Mouse (Mus musculus): ENCODE results near the gene Arpp19. TPM values are rescaled to one million over a fixed set of nuclear protein-coding genes. Genes with fewer than 3 reads are reported as not detected.
A peak's percentile ranks its signal among the peaks of the same experiment; 100 is the strongest.

Arpp19 gene
- 467 and 471 TPM in 2 replicates for polyA plus RNA-seq (2015; fragmentation: Nextera tagmentation; extraction: Ambion mirVana)

GRCm38 (mm10) chr9:75037451-75038356 is at the start of gene Arpp19:
Gene Arpp19, plus strand, starts transcription at chr9:75037614.
- DNase-seq (ENCODE audit: low spot score): peak; percentile 90

- DNase-seq (ENCODE audit: low spot score): no peak
Observed at GRCm38 (mm10) chr9:74988893-74989460, 48.4 kb upstream of the Arpp19 start.

GRCm38 (mm10) chr9:74989990-74990389 is 47.4 kb upstream of the Arpp19 start:
- no peak for DNase-seq (ENCODE audit: low spot score)

- DNase-seq (ENCODE audit: low spot score): no peak
Observed at GRCm38 (mm10) chr9:74994611-74995257, 42.7 kb upstream of the Arpp19 start.

- DNase-seq (ENCODE audit: low spot score): no peak
Observed at GRCm38 (mm10) chr9:74996349-74996748, 41.1 kb upstream of the Arpp19 start.

GRCm38 (mm10) chr9:74997976-74998375 is 39.4 kb upstream of the Arpp19 start:
- DNase-seq (ENCODE audit: low spot score): no peak

- no peak for DNase-seq (ENCODE audit: low spot score)
Observed at GRCm38 (mm10) chr9:75001006-75001405, 36.4 kb upstream of the Arpp19 start.

- no peak for DNase-seq (ENCODE audit: low spot score)
Observed at GRCm38 (mm10) chr9:75001611-75002204, 35.7 kb upstream of the Arpp19 start.

- no peak for DNase-seq (ENCODE audit: low spot score)
Observed at GRCm38 (mm10) chr9:75002262-75002661, 35.2 kb upstream of the Arpp19 start.

- DNase-seq (ENCODE audit: low spot score): no peak
Observed at GRCm38 (mm10) chr9:75004203-75004602, 33.2 kb upstream of the Arpp19 start.

GRCm38 (mm10) chr9:75016591-75016990 is 20.8 kb upstream of the Arpp19 start:
- DNase-seq (ENCODE audit: low spot score): no peak

- DNase-seq (ENCODE audit: low spot score): no peak
Observed at GRCm38 (mm10) chr9:75019181-75019580, 18.2 kb upstream of the Arpp19 start.

GRCm38 (mm10) chr9:75019592-75019991 is 17.8 kb upstream of the Arpp19 start:
- DNase-seq (ENCODE audit: low spot score): no peak

GRCm38 (mm10) chr9:75020561-75020960 is 16.9 kb upstream of the Arpp19 start:
- DNase-seq (ENCODE audit: low spot score): no peak

- no peak for DNase-seq (ENCODE audit: low spot score)
Observed at GRCm38 (mm10) chr9:75022546-75022945, 14.9 kb upstream of the Arpp19 start.

GRCm38 (mm10) chr9:75023150-75023894 is 14.1 kb upstream of the Arpp19 start:
- DNase-seq (ENCODE audit: low spot score): no peak

- no peak for DNase-seq (ENCODE audit: low spot score)
Observed at GRCm38 (mm10) chr9:75024089-75024488, 13.3 kb upstream of the Arpp19 start.

GRCm38 (mm10) chr9:75025689-75026088 is 11.7 kb upstream of the Arpp19 start:
- peak; percentile 43 for DNase-seq (ENCODE audit: low spot score)

- no peak for DNase-seq (ENCODE audit: low spot score)
Observed at GRCm38 (mm10) chr9:75032408-75032807, 5.0 kb upstream of the Arpp19 start.

- peak; percentile 37 for DNase-seq (ENCODE audit: low spot score)
Observed at GRCm38 (mm10) chr9:75033141-75033540, 4.3 kb upstream of the Arpp19 start.

GRCm38 (mm10) chr9:75034691-75035090 is 2.7 kb upstream of the Arpp19 start:
- no peak for DNase-seq (ENCODE audit: low spot score)
